Comparison of ENCODE assay signal across 9 mouse cellular contexts in the genomic region with DNA sequence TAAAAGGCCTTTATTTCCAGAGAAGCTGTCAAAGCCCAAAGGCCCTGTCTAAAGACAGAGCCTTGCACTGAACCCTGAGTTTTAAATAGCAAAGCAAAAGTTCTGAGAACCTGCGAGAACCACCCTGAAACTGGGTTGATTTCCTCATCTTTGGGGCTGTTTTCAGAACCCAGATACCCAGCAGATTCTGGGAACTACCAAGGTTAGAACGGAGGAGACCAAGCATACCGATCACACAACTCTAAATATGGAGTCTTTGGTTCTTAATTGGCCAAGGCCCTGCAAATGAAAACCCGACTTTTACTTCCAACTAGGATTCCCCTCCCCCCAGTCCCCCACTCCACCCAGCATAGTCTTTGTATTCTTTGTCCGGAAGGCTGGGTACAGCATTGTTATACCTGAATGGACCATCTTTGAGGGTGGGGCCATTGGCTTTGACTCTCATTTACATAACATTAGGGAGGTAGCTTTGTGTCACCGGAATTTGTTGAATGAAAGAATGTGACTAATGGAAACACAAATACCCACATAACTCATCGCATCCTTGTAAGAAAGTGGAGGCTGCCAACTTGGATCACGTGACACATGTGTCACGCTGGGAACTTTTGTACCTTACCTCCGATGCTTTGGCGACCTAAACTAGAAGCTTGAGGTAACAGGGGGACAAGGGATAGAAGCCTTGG.
DNase-seq lines count a peak whose midpoint lies in the region; ATAC-seq lines count a peak whose summit lies in the region.
"Had no signal": no experiment of that assay in that cellular context is flagged by ENCODE, and none has a peak within 500 bp of the region (broad histone marks: within the 10 kb centered on the region; RNA-seq: fewer than 3 reads in every experiment).

No protein-coding gene starts in this region.

- 0 out of 2 replicates have a peak overlapping the region, but pooled peaks have one; percentile 31 for H3K9ac ChIP-seq in midbrain, embryonic 11.5 days (ENCODE audit: low read length)

- H3K36me3 ChIP-seq in heart, embryonic 10.5 days, result peaks cover 18% of the 10 kb centered on the region
- peaks cover 13% of the 10 kb centered on the region for H3K36me3 ChIP-seq in hindbrain, embryonic 10.5 days
- no peaks in the 10 kb centered on the region for H3K36me3 ChIP-seq in midbrain, embryonic 11.5 days (ENCODE audit: control insufficient read depth, insufficient read depth, low read length)
- H3K36me3 ChIP-seq: G1E had no signal

- WGBS in heart, embryonic 10.5 days, result 71% methylated on average over 11 of the region's 11 CpGs
- 34% methylated on average over 11 of the region's 11 CpGs for WGBS in hindbrain, embryonic 10.5 days
- WGBS in midbrain, embryonic 11.5 days, result 37% methylated on average over 11 of the region's 11 CpGs

- no peaks in the 10 kb centered on the region for H3K27me3 ChIP-seq in heart, embryonic 10.5 days (ENCODE audit: insufficient read depth, poor library complexity, severe bottlenecking)
- no peaks in the 10 kb centered on the region for H3K27me3 ChIP-seq in hindbrain, embryonic 10.5 days (ENCODE audit: insufficient read depth, poor library complexity, severe bottlenecking)
- H3K27me3 ChIP-seq in midbrain, embryonic 11.5 days (ENCODE audit: control insufficient read depth, insufficient read depth, low read length), result no peaks in the 10 kb centered on the region

- H3K4me2 ChIP-seq in midbrain, embryonic 11.5 days, result peak overlapping the region; percentile 45; the same call in 1 of the 2 replicates

- ATAC-seq in midbrain, embryonic 11.5 days (ENCODE audit: low FRiP score), result peak; percentile 69
- no peak for ATAC-seq in erythroblast, adult 5-6 weeks (replicated peaks; ENCODE audit: low FRiP score, poor library complexity, severe bottlenecking)

- peaks cover 29% of the 10 kb centered on the region for H3K4me1 ChIP-seq in heart, embryonic 10.5 days
- H3K4me1 ChIP-seq in hindbrain, embryonic 10.5 days (replicated peaks), result peaks cover 50% of the 10 kb centered on the region
- peaks cover 15% of the 10 kb centered on the region for H3K4me1 ChIP-seq in midbrain, embryonic 11.5 days (ENCODE audit: control insufficient read depth, insufficient read depth, low read length)

- H3K27ac ChIP-seq in heart, embryonic 10.5 days, result peak overlapping the region; percentile 87
- peak overlapping the region; percentile 86 for H3K27ac ChIP-seq in hindbrain, embryonic 10.5 days
- peak overlapping the region; percentile 37 for H3K27ac ChIP-seq in midbrain, embryonic 11.5 days (ENCODE audit: low read depth, low read length)

- H3K4me3 ChIP-seq in heart, embryonic 10.5 days, result peak overlapping the region; percentile 63; the same call in 1 of the 2 replicates
- peak overlapping the region; percentile 54; the same call in 1 of the 2 replicates for H3K4me3 ChIP-seq in hindbrain, embryonic 10.5 days
- H3K4me3 ChIP-seq in midbrain, embryonic 11.5 days (ENCODE audit: low read depth, low read length), result no peak overlapping the region

- intact Hi-C loops in heart, postnatal 10 days (cut with DNase I), result no loop called here

- no peak for DNase-seq in heart, embryonic 10.5 days (ENCODE audit: low spot score)
- DNase-seq in heart, postnatal 10 days, result no peak
- peak; percentile 99 for DNase-seq in ES-CJ7 (ENCODE audit: low read depth, low spot score)
- DNase-seq in hindbrain, embryonic 10.5 days (ENCODE audit: low spot score), result peak; percentile 54
- peak; percentile 91 for DNase-seq in midbrain, embryonic 11.5 days (ENCODE audit: low spot score, missing footprints)
- DNase-seq in layer of hippocampus, adult 9-11 months, result no peak
- no peak for DNase-seq in thymus, postnatal 0 days (ENCODE audit: low spot score)

- H3K9me3 ChIP-seq in heart, embryonic 10.5 days, result no peaks in the 10 kb centered on the region
- H3K9me3 ChIP-seq in hindbrain, embryonic 10.5 days, result 0 out of 2 replicates have a peak, but pooled peaks cover 5% of the 10 kb centered on the region
- H3K9me3 ChIP-seq in midbrain, embryonic 11.5 days (ENCODE audit: control insufficient read depth, low read length), result peaks cover 4% of the 10 kb centered on the region; the same call in 1 of the 2 replicates

Comparison
In these comparisons a context has a peak if more than half of its experiments do, and no peak if none do; other contexts are left out.
1. DNase-seq: peak in ES-CJ7 (single experiment), hindbrain, embryonic 10.5 days (single experiment) and midbrain, embryonic 11.5 days (single experiment); none in heart, embryonic 10.5 days (single experiment), heart, postnatal 10 days (0 of 2), layer of hippocampus, adult 9-11 months (single experiment) and thymus, postnatal 0 days (single experiment).
2. H3K27ac ChIP-seq: peak in every context shown above with its lines; median percentile 87 in heart, embryonic 10.5 days; 86 in hindbrain, embryonic 10.5 days; 37 in midbrain, embryonic 11.5 days.